Mouse (Mus musculus) testis, postnatal 10 days (tissue): ENCODE measurements at regions not wholly inside any gene's neighbourhood (a gene's known extent, or its start where the extent isn't known, plus 50 kb on each side); places are given as distances from the start of the nearest gene placed in this dataset.

Experiments
- DNase-seq: peaks from one replicate; pipeline ENCODE4 v3.0.0; 2021; ENCODE audit warnings: low spot score

- no peak for DNase-seq
Measured at GRCm38 (mm10) chr14:98833230-98833999, 160.7 kb downstream of the Rpl36a-ps1 start.

- DNase-seq, result no peak
Measured at GRCm38 (mm10) chr14:98832401-98832800, 161.7 kb downstream of the Rpl36a-ps1 start.

DNA sequence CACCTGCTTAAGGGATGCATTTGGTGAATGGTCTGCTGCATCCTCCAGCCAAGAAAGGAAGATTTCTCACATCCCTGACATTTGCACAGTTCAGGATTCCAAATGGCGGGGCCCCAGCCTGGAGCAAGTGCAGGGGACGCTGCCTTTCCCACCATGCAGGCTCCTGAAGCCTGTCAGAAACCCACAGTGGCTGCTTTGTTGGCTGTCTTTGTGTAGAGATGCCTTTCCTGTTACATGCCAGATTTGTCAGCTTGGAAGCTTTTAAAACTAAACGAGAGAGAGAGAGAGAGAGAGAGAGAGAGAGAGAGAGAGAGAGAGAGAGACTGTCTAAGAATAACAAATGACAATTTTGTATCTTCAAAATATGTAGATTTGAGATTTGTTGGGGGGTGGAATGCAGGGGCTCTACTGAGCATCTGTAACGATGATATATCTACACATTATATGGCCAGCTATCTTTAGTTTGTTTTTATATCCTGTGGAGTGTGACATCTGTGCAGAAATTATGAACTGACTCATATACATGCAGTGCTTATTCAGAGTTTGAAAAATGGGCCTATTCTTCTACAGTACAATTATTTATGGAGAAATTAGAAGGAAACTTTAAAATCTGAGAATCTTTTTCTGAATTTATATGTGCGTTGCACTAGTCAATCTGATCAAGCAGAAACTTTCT is 164.0 kb downstream of the Rpl36a-ps1 start:
- no peak for DNase-seq

DNA sequence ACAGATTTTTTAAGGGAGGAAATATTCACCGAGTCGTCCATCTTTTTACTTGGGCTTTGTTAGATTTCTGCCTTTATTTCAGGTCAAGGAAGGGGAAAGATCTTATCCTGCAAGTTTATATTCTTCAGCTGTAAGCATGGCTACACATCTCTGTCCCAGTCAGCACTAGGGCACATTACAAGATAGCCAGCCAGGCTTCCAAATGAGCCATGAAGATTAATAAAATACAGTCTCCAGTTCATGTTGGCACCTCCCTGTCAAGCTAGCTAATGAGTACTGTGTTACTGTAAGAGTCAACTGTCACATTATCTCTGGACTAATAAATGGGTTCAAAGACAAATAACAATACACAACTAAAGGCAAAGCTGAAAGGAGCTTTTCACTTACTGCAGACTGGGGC is 166.6 kb downstream of the Rpl36a-ps1 start:
- no peak for DNase-seq

DNA sequence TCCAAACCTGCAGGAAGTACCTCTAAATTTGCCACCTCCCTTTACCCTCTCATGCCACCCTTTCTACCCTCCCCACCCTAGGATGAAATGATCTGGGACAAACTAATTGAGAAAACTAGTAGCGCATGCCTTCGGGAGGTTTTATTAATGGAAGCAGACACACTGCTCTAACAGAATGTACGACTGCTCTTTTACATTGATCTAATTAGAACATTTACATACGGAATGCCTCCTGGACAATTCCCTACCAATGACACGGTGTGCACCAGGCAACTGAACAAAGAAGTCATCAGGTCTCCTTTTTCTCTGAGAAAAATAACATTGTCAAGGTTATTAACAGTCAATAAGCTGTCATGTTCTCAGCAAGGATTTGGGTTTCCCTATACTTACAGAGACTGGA is 180.5 kb downstream of the Rpl36a-ps1 start:
- DNase-seq, result no peak

DNA sequence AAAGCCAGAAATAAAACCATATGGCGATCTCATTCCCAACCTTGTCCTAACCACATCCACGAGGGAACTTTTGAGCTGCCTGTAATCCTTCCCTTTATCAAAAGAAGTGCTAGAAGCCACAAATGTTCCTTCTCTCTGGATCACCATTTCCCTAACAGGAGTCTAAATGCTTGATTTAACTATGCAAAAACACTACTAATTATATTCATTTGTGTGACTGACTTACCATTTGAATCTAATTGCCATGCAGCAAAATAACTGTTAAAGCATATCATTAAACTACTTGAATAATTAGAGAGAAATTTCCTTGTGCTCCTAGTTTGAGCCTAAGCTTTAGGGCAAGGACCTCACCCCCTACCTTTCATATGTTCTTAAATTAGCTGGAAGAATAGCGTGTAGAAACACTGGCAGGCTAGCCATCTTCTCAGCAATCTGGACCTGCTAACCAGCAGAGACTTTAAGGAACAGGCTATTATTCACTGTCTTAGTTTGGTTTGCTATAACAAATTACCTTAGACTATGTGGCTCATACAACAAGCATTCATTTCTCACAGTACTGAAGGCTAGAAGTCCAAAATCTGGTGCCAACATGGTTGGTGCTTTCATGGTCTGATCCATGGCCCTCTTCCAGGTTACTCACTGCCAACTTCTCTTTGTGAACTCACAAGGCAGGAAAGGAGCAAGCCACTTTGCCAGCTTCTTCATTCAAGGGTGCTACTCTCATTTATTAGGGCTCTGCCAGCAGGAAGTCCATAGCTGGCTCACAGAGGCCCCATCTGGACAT is 183.7 kb downstream of the Rpl36a-ps1 start:
- no peak for DNase-seq

DNA sequence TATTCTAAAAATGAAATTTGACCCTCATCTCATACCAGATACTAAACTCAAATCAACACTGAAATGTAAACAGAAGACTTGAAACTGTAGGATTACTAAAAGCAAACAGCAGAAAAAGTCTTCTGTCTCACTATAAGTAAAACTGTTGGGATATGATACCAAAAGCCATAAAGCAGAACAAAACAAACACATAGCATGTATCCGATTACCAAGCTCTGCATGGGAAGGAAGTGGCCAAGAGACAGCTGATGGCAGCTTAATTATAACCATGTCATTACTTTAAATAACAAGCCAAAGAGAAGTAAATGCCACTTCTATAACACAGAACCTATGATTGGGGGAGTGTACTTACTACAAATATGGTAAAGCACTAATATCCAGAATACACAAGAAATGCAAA is 186.0 kb downstream of the Rpl36a-ps1 start:
- DNase-seq, result no peak

- DNase-seq, result no peak
Measured at GRCm38 (mm10) chr14:98805066-98805465, 189.1 kb downstream of the Rpl36a-ps1 start.

GRCm38 (mm10) chr14:98801293-98801692 is 192.8 kb downstream of the Rpl36a-ps1 start:
- no peak for DNase-seq

DNA sequence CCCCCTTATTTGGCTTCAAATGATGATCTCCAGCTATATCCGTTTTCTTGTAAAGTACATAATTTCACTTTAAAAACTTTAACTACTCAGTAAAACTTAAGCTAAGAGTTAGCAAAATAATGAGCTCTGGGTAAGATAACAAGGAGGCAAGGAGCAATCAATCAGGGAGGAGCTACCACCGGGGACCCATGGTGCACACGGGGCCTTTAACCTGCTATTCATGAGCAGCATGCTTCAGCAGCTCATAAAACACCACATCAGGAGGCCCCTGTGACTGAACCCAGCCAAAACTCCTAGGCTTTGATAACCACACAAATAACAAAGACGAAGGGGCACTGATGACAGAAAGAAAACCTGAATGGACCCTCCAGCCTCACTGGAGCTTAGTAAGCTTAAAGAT is 202.1 kb downstream of the Rpl36a-ps1 start:
- no peak for DNase-seq

DNA sequence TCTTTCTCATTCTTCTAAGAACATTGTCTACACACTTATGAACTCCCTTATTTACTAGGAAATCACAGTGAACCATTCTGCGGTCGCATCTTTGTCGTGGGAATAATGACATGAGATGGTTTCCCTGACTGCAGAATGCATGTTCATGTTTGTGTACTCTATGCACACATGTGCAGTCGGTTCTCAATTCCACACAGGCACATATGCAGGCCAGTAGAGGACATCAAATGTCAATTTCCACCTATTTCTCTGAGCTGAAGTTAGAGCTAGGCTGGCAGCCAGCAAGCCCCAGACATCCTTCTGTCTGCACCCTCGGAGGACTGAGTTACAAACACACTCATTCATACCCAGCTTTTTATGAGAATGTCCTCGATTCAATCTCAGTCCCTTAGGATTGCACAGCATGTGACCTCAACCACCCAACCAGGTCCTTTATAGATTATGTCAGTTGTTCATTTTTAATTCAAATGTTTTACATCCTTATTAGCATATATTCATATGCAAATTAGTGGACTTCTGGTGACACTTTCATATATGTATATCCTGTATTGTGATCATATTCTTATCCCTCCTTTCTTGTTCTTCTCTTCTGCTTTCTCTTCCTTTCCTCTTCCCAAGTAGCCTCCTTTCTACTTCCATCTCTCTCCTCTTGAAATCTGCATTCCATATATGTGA is 202.7 kb downstream of the Rpl36a-ps1 start:
- no peak for DNase-seq

DNA sequence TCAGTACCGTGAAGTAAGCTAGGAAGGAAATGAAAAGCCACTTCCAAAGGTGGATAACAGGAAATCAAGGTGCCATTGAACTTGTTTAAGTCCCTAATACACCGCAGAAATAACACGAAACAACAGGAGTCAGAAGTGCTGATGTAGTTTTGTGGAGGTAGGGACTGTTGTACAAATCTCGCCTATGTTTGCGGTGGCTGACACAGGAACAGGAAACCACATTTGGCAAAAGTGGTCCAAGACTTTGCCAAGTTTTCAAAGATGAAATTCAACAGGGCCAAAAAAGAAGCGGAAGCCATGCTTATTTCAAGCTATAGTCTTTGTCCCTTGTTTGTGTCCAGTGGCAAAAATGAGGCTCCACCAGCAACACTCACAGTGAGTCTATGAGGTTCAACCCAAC is 204.3 kb downstream of the Rpl36a-ps1 start:
- DNase-seq, result no peak

GRCm38 (mm10) chr14:98781711-98782110 is 212.4 kb downstream of the Rpl36a-ps1 start:
- DNase-seq, result no peak

GRCm38 (mm10) chr14:98772080-98772479 is 222.0 kb downstream of the Rpl36a-ps1 start:
- no peak for DNase-seq

DNA sequence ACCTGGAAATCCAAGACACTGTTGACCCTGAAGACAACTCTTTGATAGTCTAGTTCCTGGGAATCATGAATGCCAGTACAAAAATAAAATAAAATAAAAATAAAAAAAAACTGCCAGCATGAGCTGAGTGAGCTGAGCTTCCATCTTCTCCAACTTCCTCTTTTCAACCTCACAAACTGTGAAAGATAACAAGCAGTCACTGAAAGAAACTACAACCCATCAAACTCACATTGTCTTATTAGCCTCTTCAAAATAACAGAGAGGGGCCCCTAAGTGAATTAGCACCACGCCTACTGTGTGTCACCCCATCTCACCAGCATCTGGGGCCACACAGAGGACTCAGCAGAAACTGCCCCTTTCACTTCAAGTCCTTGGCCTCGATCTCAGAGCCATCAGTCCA is 225.3 kb downstream of the Rpl36a-ps1 start:
- no peak for DNase-seq

DNA sequence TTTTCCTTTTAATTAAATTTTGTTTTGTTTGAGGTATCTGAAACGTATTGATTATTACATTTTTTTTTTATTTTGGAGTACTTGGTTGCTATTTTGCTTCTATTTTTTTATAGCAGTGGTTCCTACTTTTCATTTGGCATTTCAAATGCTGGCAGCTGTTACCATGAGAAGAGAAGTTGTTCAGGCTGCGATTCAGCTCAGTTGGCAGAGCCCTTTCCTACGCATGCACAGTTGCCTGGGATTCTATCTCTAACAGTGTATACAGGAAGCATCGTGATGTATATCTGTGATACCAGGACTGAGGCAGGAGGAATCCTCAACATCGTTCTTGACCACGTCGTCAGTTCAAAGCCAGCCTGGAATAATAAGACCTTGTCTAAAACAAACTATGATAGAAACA is 226.6 kb downstream of the Rpl36a-ps1 start:
- no peak for DNase-seq

- no peak for DNase-seq
Measured at GRCm38 (mm10) chr14:98765358-98765757, 228.8 kb downstream of the Rpl36a-ps1 start.

DNA sequence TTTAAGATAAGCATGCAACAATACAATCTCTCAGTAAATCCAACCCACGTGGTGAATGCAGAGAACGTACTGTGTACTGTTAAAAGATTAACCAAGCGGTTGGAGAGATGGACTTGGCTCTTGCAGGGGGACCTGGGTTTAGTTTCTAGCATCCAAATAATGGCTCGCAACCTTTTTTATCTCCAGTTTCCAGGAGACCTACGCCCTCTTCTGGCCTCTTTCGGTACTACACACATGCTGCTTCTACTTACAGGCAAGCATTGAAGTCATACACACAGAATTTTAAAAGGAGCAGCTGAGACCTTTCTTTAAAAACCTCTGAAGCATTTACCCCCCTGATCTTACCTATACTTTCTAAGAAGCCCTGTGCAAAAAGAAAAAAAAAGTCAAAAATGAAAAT is 243.4 kb downstream of the Rpl36a-ps1 start:
- no peak for DNase-seq

GRCm38 (mm10) chr14:98749086-98750027 is 244.8 kb downstream of the Rpl36a-ps1 start:
- no peak for DNase-seq

GRCm38 (mm10) chr14:98747159-98747775 is 246.9 kb downstream of the Rpl36a-ps1 start:
- DNase-seq, result no peak

- DNase-seq, result no peak
Measured at GRCm38 (mm10) chr14:98730375-98730774, 263.7 kb downstream of the Rpl36a-ps1 start.
